Mouse (Mus musculus): ENCODE measurements around the gene Smpd2. TPM values are rescaled to one million over a fixed set of nuclear protein-coding genes. Genes with fewer than 3 reads are reported as not detected.

Smpd2 gene
- 134 and 141 TPM in 2 replicates for polyA plus RNA-seq (2012; rRNA removed)

DNA sequence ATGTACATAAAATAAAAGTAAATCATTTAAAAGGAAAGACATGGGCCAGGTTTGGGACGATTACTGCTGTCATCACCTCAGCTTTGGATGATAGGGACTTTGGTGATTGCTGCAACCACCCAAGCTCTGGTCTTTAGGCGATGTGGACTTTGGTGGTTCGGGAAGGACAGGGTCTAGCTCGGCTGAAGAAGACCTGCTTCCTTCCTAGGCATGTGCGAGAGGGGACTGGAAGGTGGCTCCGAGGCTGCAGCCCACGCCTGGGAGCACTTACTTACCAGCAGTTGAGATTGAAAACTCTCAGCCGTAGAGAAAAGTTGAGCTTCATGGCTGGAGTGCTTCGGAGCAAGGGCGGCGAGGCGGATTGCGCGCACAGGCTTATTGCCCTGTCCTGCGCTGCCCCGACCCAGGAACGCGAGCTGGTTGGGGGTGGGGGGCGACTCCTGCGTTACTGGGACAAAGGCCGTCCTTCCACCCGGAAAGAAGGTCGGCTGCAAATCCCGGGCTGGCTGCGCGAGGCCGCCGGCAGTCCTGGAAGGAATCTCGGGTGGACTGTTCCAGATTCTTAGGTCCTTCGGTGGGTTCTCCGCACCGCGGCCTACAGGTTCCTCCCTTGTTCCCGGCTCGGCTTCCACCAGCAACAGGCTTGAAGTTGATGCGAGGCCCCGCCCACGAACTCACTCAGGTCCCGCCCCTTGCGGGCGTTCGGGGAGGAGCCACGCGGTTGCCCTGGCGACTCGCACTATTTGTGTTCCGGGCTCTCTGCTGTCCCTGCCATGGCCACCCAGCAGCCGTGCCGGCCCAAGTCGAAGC is at the start of gene Smpd2, which contains the start of gene Ppil6:
Smpd2 (minus strand) TSS at position 662 of the 810 bp plus-strand sequence.
Ppil6 (plus strand) TSS at position 732 of the 810 bp plus-strand sequence.
- H3K27me3 ChIP-seq (ENCODE audit: control insufficient read depth, insufficient read depth, low read length) = no peaks in the 10 kb centered on the region
- H3K36me3 ChIP-seq (ENCODE audit: control insufficient read depth, insufficient read depth, low read length) = peaks cover 30% of the 10 kb centered on the region
- H3K27ac ChIP-seq (ENCODE audit: control insufficient read depth, insufficient read depth, low read length) = no peak within 1 kb of the TSS; the same call in 1 of the 2 replicates
- peak within 1 kb of the TSS; percentile 84 for H3K4me3 ChIP-seq (ENCODE audit: control insufficient read depth, insufficient read depth, low read length)
- peaks cover 24% of the 10 kb centered on the region for H3K4me1 ChIP-seq (replicated peaks; ENCODE audit: control insufficient read depth, insufficient read depth, low read length)
- under 1% methylated on average over 50 of the region's 50 CpGs for WGBS
- TF ChIP-seq POLR2A (IDR thresholded peaks at IDR 0.05; ENCODE audit: control insufficient read depth, extremely low read depth, insufficient read depth, low read length, poor library complexity) = peak; percentile 29; the same call in 1 of the 2 replicates
- TF ChIP-seq CTCF (IDR thresholded peaks at IDR 0.05; ENCODE audit: borderline replicate concordance, control insufficient read depth, extremely low read depth, insufficient read depth, low read length, poor library complexity) = no peak
- peak; percentile 95 for DNase-seq

DNA sequence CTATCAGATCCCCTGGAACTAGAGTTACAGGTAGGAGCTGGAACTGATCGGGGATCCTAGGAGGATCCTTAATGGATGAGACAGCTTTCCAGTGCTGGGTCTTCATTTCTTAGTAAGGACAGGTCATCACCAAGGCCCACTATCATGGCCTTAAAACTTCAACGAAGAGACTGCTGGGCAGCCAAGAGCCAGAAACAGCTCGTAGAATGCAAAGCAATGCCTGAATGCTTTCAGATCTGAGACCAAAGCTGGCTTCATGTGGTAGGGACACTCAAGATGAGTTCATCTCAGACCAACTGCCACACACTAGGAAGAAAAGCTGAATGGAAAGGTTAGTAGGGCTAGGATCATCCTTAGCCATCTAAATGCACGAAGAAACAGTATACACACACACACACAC is 48.8 kb upstream of the Smpd2 start:
- H3K4me3 ChIP-seq (ENCODE audit: control insufficient read depth, insufficient read depth, low read length) = no peak overlapping the region
- H3K27ac ChIP-seq (ENCODE audit: control insufficient read depth, insufficient read depth, low read length) = no peak overlapping the region
- H3K36me3 ChIP-seq (ENCODE audit: control insufficient read depth, insufficient read depth, low read length) = peaks cover 10% of the 10 kb centered on the region; the same call in 1 of the 2 replicates
- no peaks in the 10 kb centered on the region for H3K4me1 ChIP-seq (replicated peaks; ENCODE audit: control insufficient read depth, insufficient read depth, low read length)
- WGBS = 100% methylated on average over 4 of the region's 4 CpGs
- no peaks in the 10 kb centered on the region for H3K27me3 ChIP-seq (ENCODE audit: control insufficient read depth, insufficient read depth, low read length)
- no peak for DNase-seq
- no peak for TF ChIP-seq POLR2A (IDR thresholded peaks at IDR 0.05; ENCODE audit: control insufficient read depth, extremely low read depth, insufficient read depth, low read length, poor library complexity)
- no peak for TF ChIP-seq CTCF (IDR thresholded peaks at IDR 0.05; ENCODE audit: borderline replicate concordance, control insufficient read depth, extremely low read depth, insufficient read depth, low read length, poor library complexity)

DNA sequence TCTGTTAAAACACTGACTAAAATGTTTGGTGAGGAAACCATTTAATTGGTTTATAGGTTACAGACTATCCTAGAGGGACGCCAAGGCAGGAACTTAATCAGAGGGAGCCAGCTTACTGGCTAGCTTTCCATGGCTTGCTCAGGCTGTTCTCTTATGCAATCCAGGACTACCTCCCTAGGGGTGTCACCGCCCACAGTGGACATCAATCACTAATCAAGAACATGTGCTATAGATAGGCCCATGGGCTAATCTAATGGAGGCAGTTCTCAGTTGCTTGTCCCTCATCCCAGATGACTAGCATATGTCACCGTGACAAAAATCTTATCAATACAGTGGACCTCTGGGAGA is 47.8 kb upstream of the Smpd2 start:
- no peaks in the 10 kb centered on the region for H3K4me1 ChIP-seq (replicated peaks; ENCODE audit: control insufficient read depth, insufficient read depth, low read length)
- no peak for DNase-seq
- 96% methylated on average over 3 of the region's 3 CpGs for WGBS
- TF ChIP-seq CTCF (IDR thresholded peaks at IDR 0.05; ENCODE audit: borderline replicate concordance, control insufficient read depth, extremely low read depth, insufficient read depth, low read length, poor library complexity) = no peak
- TF ChIP-seq POLR2A (IDR thresholded peaks at IDR 0.05; ENCODE audit: control insufficient read depth, extremely low read depth, insufficient read depth, low read length, poor library complexity) = no peak
- H3K4me3 ChIP-seq (ENCODE audit: control insufficient read depth, insufficient read depth, low read length) = no peak overlapping the region
- no peak overlapping the region for H3K27ac ChIP-seq (ENCODE audit: control insufficient read depth, insufficient read depth, low read length)
- H3K36me3 ChIP-seq (ENCODE audit: control insufficient read depth, insufficient read depth, low read length) = peaks cover 14% of the 10 kb centered on the region; the same call in 1 of the 2 replicates
- no peaks in the 10 kb centered on the region for H3K27me3 ChIP-seq (ENCODE audit: control insufficient read depth, insufficient read depth, low read length)

DNA sequence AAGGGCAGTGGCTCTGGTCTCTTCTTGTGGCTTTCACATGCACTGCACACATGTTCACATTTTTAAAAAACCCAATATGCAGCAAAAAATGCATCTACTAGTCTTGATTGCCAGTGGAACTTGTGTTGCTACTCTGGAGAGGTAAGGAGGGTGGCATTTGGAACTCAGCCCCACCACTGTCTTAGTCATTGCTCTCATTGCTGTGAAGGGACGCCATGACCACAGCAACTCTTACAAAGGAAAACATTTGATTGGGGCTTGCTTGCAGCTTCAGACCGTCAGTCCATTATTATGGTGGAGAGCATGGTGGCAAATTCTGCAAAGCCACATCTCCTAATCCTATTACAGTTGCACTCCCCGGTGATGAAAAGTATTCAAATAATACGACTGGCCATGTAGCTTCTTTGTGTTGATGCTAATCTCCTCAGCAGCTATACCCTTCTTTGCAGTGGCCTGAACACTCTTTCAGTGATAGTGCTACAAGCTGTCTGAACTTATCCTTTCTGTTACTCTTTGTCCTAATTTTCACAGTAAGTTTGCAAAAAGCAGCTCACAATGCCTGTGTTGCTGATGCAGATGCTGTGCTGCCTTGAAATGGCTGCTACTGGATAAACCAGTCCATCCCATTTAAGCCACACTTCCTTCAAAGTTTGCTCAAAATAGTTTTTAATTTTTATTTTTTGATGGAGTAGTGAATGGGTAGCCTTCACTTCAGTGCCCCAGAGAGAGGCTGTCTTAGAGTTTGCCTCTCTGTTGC is 47.2 kb upstream of the Smpd2 start:
- WGBS = 98% methylated on average over 4 of the region's 4 CpGs
- H3K27me3 ChIP-seq (ENCODE audit: control insufficient read depth, insufficient read depth, low read length) = no peaks in the 10 kb centered on the region
- no peak overlapping the region for H3K27ac ChIP-seq (ENCODE audit: control insufficient read depth, insufficient read depth, low read length)
- H3K4me3 ChIP-seq (ENCODE audit: control insufficient read depth, insufficient read depth, low read length) = no peak overlapping the region
- no peaks in the 10 kb centered on the region for H3K4me1 ChIP-seq (replicated peaks; ENCODE audit: control insufficient read depth, insufficient read depth, low read length)
- peaks cover 20% of the 10 kb centered on the region; the same call in 1 of the 2 replicates for H3K36me3 ChIP-seq (ENCODE audit: control insufficient read depth, insufficient read depth, low read length)
- TF ChIP-seq CTCF (IDR thresholded peaks at IDR 0.05; ENCODE audit: borderline replicate concordance, control insufficient read depth, extremely low read depth, insufficient read depth, low read length, poor library complexity) = no peak
- TF ChIP-seq POLR2A (IDR thresholded peaks at IDR 0.05; ENCODE audit: control insufficient read depth, extremely low read depth, insufficient read depth, low read length, poor library complexity) = no peak
- DNase-seq = no peak

DNA sequence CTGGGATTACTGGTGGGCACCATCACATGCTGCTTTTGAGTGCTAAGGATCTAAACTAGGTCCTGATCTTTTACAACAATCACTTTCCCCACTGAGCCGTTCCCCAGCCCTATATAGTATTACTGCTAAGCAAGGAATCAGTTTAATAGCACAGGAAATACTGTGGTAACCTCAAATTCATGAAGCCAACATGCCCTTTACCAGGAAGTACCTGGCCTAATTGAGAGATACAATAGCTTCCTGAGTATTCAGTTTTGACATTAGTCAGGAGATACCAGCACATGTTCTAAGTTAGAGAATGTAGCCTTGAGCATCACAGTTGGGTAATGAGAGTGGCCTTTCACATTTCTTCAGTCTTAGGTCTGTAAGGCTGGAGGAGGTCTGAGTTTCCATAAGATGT is 46.5 kb upstream of the Smpd2 start:
- no peak for TF ChIP-seq CTCF (IDR thresholded peaks at IDR 0.05; ENCODE audit: borderline replicate concordance, control insufficient read depth, extremely low read depth, insufficient read depth, low read length, poor library complexity)
- TF ChIP-seq POLR2A (IDR thresholded peaks at IDR 0.05; ENCODE audit: control insufficient read depth, extremely low read depth, insufficient read depth, low read length, poor library complexity) = no peak
- H3K27ac ChIP-seq (ENCODE audit: control insufficient read depth, insufficient read depth, low read length) = no peak overlapping the region
- H3K36me3 ChIP-seq (ENCODE audit: control insufficient read depth, insufficient read depth, low read length) = peaks cover 21% of the 10 kb centered on the region; the same call in 1 of the 2 replicates
- no peaks in the 10 kb centered on the region for H3K4me1 ChIP-seq (replicated peaks; ENCODE audit: control insufficient read depth, insufficient read depth, low read length)
- H3K27me3 ChIP-seq (ENCODE audit: control insufficient read depth, insufficient read depth, low read length) = no peaks in the 10 kb centered on the region
- H3K4me3 ChIP-seq (ENCODE audit: control insufficient read depth, insufficient read depth, low read length) = no peak overlapping the region
- no peak for DNase-seq
- WGBS = 21% methylated on average over 1 of the region's 1 CpGs

DNA sequence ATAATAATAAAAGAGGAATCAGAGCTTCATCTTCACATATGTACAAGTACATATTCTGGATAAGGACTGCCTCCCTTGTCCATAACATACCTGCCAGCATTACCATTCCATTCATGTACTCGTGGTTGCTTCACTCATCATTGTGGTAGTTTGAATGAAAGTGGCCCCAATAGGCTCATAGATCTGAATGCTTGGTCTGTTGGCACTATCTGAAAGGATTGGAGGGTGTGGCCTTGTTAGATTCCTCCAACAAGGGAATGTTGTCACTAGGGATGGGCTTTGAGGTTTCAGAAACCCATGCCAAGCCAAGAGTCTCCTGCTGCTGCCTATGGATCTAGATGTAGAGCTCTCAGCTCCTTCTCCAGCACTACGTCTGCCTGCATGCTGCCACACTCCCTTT is 45.8 kb upstream of the Smpd2 start:
- 99% methylated on average over 2 of the region's 2 CpGs for WGBS
- no peak for TF ChIP-seq CTCF (IDR thresholded peaks at IDR 0.05; ENCODE audit: borderline replicate concordance, control insufficient read depth, extremely low read depth, insufficient read depth, low read length, poor library complexity)
- no peak for TF ChIP-seq POLR2A (IDR thresholded peaks at IDR 0.05; ENCODE audit: control insufficient read depth, extremely low read depth, insufficient read depth, low read length, poor library complexity)
- Histone ChIP-seq H3K4me1 (replicated peaks; ENCODE audit: control insufficient read depth, insufficient read depth, low read length) (no peaks in the 10 kb centered on the region), H3K27me3 (ENCODE audit: control insufficient read depth, insufficient read depth, low read length) (no peaks in the 10 kb centered on the region), H3K4me3 (ENCODE audit: control insufficient read depth, insufficient read depth, low read length) (no peak overlapping the region), H3K27ac (ENCODE audit: control insufficient read depth, insufficient read depth, low read length) (no peak overlapping the region), H3K36me3 (ENCODE audit: control insufficient read depth, insufficient read depth, low read length) (peaks cover 27% of the 10 kb centered on the region)
- DNase-seq = no peak

Data from thymus, adult 2 months (tissue).